Mouse (Mus musculus) forebrain, embryonic 11.5 days (tissue): ENCODE data around the gene Gli3. TPM values are rescaled to one million over a fixed set of nuclear protein-coding genes. Genes with fewer than 3 reads are reported as not detected.

ENCODE experiments used
- ATAC-seq: fragments of 200-750 bp; cut with Nextera tagmentation; replicated peaks from 2 replicates; pipeline ENCODE4 v1.8.0; 2017; ENCODE audit warnings: moderate TSS enrichment; ENCODE audit not compliant: low FRiP score
- DNase-seq: peaks from one replicate; pipeline ENCODE4 v3.0.0-alpha.2; 2017; ENCODE audit warnings: low spot score
- H3K27ac ChIP-seq: fragments of 300-500 bp; sonication (generic); 2 replicates; pipeline ENCODE4 v1.5.1; 2014; ENCODE audit warnings: low read depth, low read length
- H3K27me3 ChIP-seq: fragments of 300-500 bp; sonication (generic); 2 replicates; pipeline ENCODE4 v1.6.1; 2014; ENCODE audit warnings: mild to moderate bottlenecking, low read length, mixed read lengths; ENCODE audit not compliant: control insufficient read depth, insufficient read depth
- H3K36me3 ChIP-seq: fragments of 300-500 bp; sonication (generic); 2 replicates; pipeline ENCODE4 v1.6.1; 2014; ENCODE audit warnings: mild to moderate bottlenecking, low read length, moderate library complexity, mixed read lengths; ENCODE audit not compliant: control insufficient read depth, insufficient read depth
- H3K4me1 ChIP-seq: fragments of 300-500 bp; sonication (generic); replicated peaks from 2 replicates; pipeline ENCODE4 v1.6.1; 2014; ENCODE audit warnings: low read length, mixed read lengths; ENCODE audit not compliant: control insufficient read depth, insufficient read depth
- H3K4me2 ChIP-seq: fragments of 300-500 bp; sonication (generic); 2 replicates; pipeline ENCODE4 v1.6.1; 2014; ENCODE audit warnings: low read depth, mild to moderate bottlenecking, low read length, moderate library complexity, mixed read lengths; ENCODE audit not compliant: severe bottlenecking
- H3K4me3 ChIP-seq: fragments of 300-500 bp; sonication (generic); 2 replicates; pipeline ENCODE4 v1.5.1; 2014; ENCODE audit warnings: low read depth, low read length
- H3K9ac ChIP-seq: fragments of 300-500 bp; sonication (generic); 2 replicates; pipeline ENCODE4 v1.6.1; 2014; ENCODE audit warnings: low read length
- H3K9me3 ChIP-seq: fragments of 300-500 bp; sonication (generic); 2 replicates; pipeline ENCODE4 v1.6.1; 2016; ENCODE audit warnings: low read length, mixed read lengths; ENCODE audit not compliant: control insufficient read depth
- WGBS: fragments of 180-500 bp; shearing (Covaris S2); extraction: QIAGEN DNeasy Blood & Tissue Kit; methylation state at CpG from one replicate; pipeline ENCODE4 v1.1.7; 2014; 5-methylcytosine and 5-hydroxymethylcytosine counted together
- polyA plus RNA-seq: library from polyadenylated mRNA; unstranded; fragments of >200 nt; fragmentation: Nextera tagmentation; extraction: Ambion mirVana; gene quantifications from 2 replicates; pipeline ENCODE4 v1.2.1, GENCODE M21; 2014

The Gli3 gene
- polyA plus RNA-seq, 1 experiment from 2014 or later, result 67.0 TPM

GRCm38 (mm10) chr13:15604074-15604473, 141.0 kb downstream of the Gli3 start:
- DNase-seq, result no peak
- Histone ChIP-seq H3K27ac (no peak overlapping the region), H3K4me2 (no peak overlapping the region), H3K4me3 (no peak overlapping the region), H3K9me3 (no peaks in the 10 kb centered on the region), H3K36me3 (no peaks in the 10 kb centered on the region), H3K9ac (no peak overlapping the region), H3K4me1 (peaks cover 17% of the 10 kb centered on the region), H3K27me3 (no peaks in the 10 kb centered on the region)
- WGBS, result 29% methylated on average over 6 of the region's 6 CpGs
- no peak for ATAC-seq

DNA sequence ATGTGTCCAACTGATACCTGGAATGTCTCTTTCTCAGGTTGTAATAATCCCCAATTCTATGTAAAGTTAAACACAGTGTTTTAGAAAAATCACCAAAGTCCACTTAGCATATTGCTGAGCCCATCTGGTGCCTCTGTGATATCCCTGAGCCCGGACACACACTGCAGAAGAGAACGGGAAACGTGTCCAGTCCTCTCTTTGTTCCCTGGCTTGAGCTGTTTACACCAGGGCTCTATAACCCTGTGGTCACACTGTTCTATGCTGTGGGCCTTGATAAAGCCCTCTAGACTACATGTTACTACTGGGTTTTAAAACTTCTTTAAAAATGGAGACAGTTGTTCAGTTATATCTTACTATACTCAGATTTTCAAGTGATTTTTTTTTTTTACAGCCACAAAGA, 154.4 kb downstream of the Gli3 start:
- ATAC-seq (no peak), DNase-seq (no peak)
- 14% methylated on average over 3 of the region's 3 CpGs for WGBS
- no peaks in the 10 kb centered on the region for H3K36me3 ChIP-seq
- no peaks in the 10 kb centered on the region for H3K9me3 ChIP-seq
- H3K9ac ChIP-seq, result no peak overlapping the region
- H3K27ac ChIP-seq, result 0 out of 2 replicates have a peak overlapping the region, but pooled peaks have one; percentile 25
- H3K4me2 ChIP-seq, result no peak overlapping the region
- no peaks in the 10 kb centered on the region for H3K27me3 ChIP-seq
- no peak overlapping the region for H3K4me3 ChIP-seq
- H3K4me1 ChIP-seq, result peaks cover 34% of the 10 kb centered on the region

GRCm38 (mm10) chr13:15618051-15618692, 155.1 kb downstream of the Gli3 start:
- H3K9me3 ChIP-seq, result no peaks in the 10 kb centered on the region
- H3K36me3 ChIP-seq, result no peaks in the 10 kb centered on the region
- no peak overlapping the region for H3K4me2 ChIP-seq
- H3K4me1 ChIP-seq, result peaks cover 40% of the 10 kb centered on the region
- no peak overlapping the region for H3K9ac ChIP-seq
- WGBS, result 25% methylated on average over 5 of the region's 5 CpGs
- peak overlapping the region; percentile 41; the same call in 1 of the 2 replicates for H3K27ac ChIP-seq
- no peak overlapping the region for H3K4me3 ChIP-seq
- ATAC-seq (0 out of 2 replicates have a peak, but pooled peaks have one; percentile 26), DNase-seq (no peak)
- H3K27me3 ChIP-seq, result no peaks in the 10 kb centered on the region

GRCm38 (mm10) chr13:15621009-15621408, 158.0 kb downstream of the Gli3 start:
- ATAC-seq (peak; percentile 73), DNase-seq (no peak)
- Histone ChIP-seq H3K4me3 (no peak overlapping the region), H3K36me3 (no peaks in the 10 kb centered on the region), H3K4me1 (peaks cover 44% of the 10 kb centered on the region), H3K9me3 (no peaks in the 10 kb centered on the region), H3K4me2 (peak overlapping the region; percentile 35; the same call in 1 of the 2 replicates), H3K9ac (no peak overlapping the region), H3K27ac (peak overlapping the region; percentile 79; the same call in 1 of the 2 replicates), H3K27me3 (no peaks in the 10 kb centered on the region)
- WGBS, result 15% methylated on average over 7 of the region's 7 CpGs

DNA sequence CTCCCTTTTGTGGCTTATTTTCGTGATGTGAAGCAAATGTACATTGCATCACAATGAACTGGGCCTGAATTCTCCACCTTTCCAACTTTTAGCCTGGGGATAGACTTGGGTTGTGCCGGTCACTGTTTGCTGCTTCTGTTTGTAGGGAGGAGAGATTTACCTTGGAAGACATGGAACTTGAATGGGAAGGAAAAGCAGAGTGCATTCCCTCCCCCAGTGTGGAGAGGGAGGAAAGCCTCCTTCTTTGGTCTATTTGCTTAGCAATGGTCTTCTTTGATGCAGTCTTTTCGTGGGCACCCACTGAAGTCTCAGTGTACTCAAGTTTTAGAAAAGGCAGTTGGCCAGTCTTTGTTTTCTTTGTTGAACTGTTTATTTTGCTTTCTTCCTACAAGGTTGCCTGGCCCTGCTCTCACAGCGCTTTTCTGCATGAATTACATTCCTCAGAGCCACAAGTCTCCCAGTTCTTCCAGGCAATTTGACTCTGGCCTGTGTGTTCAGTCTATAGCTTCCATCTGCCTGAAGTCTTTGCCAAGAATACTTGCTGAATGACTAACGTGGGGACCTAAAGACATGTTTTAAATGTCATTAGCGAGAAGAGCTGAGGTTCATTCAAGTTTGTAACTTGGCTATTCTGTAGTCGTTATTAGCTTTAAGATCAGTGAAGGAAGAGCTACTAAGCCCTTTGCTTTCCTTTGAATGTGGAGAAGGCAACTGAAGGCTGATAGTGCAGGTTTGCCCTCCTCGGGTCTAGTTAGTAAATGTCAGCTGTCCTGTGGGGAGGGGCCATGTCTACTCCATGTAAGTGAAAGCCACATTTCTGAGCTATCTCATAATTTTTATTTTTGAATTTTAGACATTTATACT, 161.7 kb downstream of the Gli3 start:
- Histone ChIP-seq H3K27me3 (no peaks in the 10 kb centered on the region), H3K9me3 (no peaks in the 10 kb centered on the region), H3K4me3 (no peak overlapping the region), H3K36me3 (no peaks in the 10 kb centered on the region), H3K4me1 (peaks cover 33% of the 10 kb centered on the region), H3K27ac (peak overlapping the region; percentile 37; the same call in 1 of the 2 replicates), H3K9ac (no peak overlapping the region), H3K4me2 (no peak overlapping the region)
- ATAC-seq (peak; percentile 55), DNase-seq (no peak)
- WGBS, result 9% methylated on average over 8 of the region's 8 CpGs

DNA sequence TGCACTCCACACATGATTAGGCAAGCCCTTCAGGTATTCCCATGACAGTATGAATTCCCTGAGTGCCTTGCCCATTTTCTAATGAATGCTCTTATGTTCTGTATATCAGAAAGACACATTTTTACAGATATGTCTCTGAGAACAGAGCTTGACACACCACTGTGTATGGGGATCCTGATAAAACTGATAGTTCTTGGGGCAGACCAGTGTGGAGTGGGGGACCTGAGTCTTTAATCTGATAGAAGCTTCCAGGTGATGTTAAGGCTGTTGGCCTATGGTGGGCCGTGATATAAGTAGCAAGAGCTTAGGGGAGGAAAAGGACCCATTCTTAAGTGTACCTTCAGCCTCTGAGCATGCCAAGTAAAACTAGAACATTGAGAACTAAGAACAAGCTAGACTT, 178.5 kb downstream of the Gli3 start:
- no peaks in the 10 kb centered on the region for H3K27me3 ChIP-seq
- ATAC-seq, result no peak
- 96% methylated on average over 1 of the region's 1 CpGs for WGBS
- H3K4me1 ChIP-seq, result no peaks in the 10 kb centered on the region
- H3K27ac ChIP-seq, result no peak overlapping the region
- H3K36me3 ChIP-seq, result no peaks in the 10 kb centered on the region; the same call in 1 of the 2 replicates
- H3K4me2 ChIP-seq, result no peak overlapping the region
- H3K4me3 ChIP-seq, result no peak overlapping the region
- H3K9me3 ChIP-seq, result no peaks in the 10 kb centered on the region
- DNase-seq, result no peak
- H3K9ac ChIP-seq, result no peak overlapping the region

- no peaks in the 10 kb centered on the region for H3K27me3 ChIP-seq
- DNase-seq (no peak), ATAC-seq (no peak)
- no peak overlapping the region for H3K4me2 ChIP-seq
- H3K27ac ChIP-seq, result no peak overlapping the region
- H3K4me3 ChIP-seq, result no peak overlapping the region
- H3K36me3 ChIP-seq, result peaks cover 7% of the 10 kb centered on the region; the same call in 1 of the 2 replicates
- no peaks in the 10 kb centered on the region for H3K4me1 ChIP-seq
- WGBS, result 83% methylated on average over 5 of the region's 5 CpGs
- H3K9ac ChIP-seq, result no peak overlapping the region
- no peaks in the 10 kb centered on the region for H3K9me3 ChIP-seq
Measured at GRCm38 (mm10) chr13:15660502-15660901, 197.5 kb downstream of the Gli3 start.

DNA sequence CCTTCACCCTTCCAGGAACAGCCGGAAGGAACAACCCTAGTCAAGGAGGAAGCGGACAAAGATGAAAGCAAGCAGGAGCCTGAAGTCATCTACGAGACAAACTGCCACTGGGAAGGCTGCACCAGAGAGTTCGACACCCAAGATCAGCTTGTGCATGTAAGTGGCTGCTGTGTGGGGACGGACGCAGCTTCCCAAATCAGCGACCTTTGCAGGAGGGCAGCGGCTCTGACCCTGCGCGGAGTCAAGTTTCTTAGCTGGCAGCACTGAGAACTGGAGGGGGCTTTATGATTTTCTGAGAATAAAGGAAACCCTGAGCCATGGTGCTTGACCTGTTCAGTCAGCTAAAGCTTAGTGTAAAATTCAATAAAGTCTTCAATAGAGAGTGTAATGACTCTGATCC, 199.3 kb downstream of the Gli3 start:
- Histone ChIP-seq H3K4me1 (no peaks in the 10 kb centered on the region), H3K27me3 (no peaks in the 10 kb centered on the region), H3K36me3 (peaks cover 7% of the 10 kb centered on the region; the same call in 1 of the 2 replicates), H3K9ac (no peak overlapping the region), H3K4me2 (no peak overlapping the region), H3K9me3 (no peaks in the 10 kb centered on the region), H3K4me3 (no peak overlapping the region), H3K27ac (no peak overlapping the region)
- DNase-seq (no peak), ATAC-seq (no peak)
- 66% methylated on average over 10 of the region's 10 CpGs for WGBS
